Mouse (Mus musculus): ENCODE data around the gene Dclk3.

Dclk3 gene

DNA sequence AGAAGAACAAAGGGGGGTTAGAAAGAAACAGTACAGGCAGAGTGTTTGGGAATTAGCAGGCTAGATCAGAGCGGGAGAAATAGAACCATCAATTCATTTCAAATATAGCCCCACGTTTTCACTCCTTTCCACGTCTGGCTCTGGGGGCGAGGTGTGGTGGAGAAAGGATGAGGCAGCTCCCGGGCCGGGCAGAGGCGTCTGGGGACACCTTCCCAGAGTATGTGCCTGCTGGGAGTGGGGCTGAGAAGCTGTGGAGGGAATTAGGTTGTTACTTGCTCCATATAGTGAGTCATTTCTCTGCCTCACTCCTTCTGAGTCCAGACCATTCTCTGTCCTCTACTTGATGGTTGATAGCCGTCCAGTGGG is 938 bp downstream of the Dclk3 start:
- no peak for DNase-seq (ENCODE audit: low spot score)

DNA sequence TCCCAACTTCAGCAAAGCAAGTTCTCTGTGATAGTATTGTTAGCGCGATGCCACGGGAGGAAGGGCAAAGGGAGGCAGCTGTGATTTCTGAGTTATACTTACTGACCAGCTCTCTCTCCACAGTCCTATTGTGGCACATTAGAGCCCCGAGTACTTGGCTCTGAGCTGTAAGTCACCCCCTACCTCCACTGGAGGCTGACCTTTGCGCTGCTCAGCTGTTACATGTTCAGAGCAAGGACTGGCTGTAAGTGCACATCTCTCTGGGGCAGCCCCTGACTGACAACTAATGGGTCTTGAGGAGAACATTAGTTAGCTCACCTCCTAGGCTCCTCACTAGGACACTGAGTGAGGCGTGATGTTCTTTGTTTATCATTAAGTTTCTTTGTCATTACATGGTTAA is 1.6 kb downstream of the Dclk3 start:
- DNase-seq (ENCODE audit: low spot score): no peak

DNA sequence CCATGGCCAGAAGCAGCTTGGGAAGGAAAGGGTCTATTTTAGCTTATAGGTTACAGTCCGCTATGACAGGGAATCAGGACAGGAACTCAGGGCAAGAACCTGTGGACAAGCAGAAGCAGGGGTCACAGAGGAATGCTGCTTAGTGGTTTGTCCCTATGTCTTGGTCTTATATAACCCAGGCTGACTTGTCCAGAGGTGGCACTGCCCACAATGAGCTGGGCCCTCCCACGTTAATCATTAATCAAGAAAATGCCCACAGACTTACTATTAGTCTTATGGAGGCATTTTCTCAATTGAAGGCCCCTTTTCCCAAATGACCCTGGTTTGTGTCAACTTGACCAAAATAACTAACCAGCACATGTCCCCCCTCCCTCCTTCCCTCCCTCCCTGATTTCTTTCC is 2.3 kb downstream of the Dclk3 start:
- no peak for DNase-seq (ENCODE audit: low spot score)

DNA sequence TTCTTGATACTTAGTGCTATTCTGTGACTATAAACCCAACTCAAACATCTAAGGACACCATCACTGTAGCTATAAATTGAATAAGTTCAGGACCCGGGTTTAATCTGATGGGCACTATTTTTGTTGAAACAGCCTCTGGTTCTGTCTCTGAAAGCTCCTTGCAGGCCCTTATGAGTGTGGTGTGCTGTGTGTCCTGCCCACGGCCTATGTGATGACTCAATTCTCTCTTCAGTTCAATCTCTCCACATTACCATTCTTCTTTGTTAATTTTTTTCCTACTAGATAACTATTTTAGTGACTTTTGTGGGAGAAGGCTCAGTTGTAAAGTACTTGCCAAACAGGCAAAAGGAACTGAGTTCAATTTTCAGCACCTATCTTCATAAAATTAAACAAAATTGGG is 7.3 kb downstream of the Dclk3 start:
- DNase-seq (ENCODE audit: low spot score): no peak

DNA sequence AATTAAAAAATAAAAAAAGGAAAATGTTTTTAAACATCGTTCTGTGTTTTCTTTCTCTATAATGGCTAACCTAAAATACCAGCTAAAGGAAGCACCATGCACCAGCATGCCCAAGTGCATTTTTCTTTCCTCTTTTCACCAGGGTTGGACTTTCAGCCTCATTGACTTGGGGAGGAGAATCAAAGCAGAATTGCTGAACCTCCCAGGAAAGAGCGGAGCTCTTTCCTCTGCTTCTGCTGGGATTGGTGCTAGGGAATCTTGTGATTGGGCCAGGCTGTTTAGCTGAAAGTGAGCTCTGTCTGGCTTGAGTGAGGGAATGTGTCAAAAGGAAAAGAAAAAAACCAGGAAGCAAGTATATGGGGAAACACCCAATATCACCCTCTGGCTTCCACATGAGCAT is 10.1 kb downstream of the Dclk3 start:
- no peak for DNase-seq (ENCODE audit: low spot score)

DNA sequence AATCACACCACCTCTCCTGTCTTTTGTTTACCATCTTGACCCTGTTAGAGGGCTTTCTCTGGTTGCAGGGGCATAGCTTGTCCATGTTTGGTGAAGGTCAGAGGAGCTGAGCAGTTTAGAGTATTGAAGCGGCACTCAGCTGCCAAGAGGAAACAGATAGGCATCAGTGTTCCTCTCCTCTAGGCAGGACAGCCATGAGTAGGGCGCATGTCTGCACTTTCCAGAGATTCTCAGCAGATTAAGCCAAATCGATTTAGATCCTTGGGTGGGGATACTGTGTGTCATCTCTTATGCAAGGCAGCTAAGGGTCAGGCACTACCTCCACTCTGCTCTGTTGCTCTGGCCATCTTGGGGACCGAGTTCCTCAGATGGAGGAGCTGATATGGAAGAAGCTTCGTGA is 11.0 kb downstream of the Dclk3 start:
- no peak for DNase-seq (ENCODE audit: low spot score)

DNA sequence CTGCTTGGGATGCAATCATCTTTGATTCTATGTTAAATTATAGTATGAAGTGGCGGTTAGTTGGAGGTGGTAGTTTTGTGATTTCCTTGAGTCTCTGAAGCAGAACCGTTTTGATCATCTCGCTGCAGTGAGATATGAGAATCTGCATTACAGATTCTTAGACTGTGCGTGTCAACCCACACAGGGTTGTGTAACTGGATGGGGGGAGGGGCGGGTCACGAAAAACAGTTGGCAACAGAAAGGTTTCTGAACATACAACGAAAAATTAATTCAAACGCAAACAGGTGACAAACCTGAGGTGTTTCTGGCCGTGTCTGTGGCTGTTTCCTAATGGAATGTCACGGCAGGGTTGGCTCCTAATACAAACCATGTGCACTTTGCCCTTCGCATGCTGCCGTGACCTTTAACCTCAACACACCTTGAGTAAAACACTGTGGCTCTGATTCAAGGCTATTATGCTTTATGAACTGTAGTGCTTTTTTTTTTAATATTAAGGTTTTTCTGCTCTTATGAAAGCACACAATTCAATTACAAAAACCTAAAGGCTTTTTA is 12.0 kb downstream of the Dclk3 start:
- DNase-seq (ENCODE audit: low spot score): no peak

DNA sequence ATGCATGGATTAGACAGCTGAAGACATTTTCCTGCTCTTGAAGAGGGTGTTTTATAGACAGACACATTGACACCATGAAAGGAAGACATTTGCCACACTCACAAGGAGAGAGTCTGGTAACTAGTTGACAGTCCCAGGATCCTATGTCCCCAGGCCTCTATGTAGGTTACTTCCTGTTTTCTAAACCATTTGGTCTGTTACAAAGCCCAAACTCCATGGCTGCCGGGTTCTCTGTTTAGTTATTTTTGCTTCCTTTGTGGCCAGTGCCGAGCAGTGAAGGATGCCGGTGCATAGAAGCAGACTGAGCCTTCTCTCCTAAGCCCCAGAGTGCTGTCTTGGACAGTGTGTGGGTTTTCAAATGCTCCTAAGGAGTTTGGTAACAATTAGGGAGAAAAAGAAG is 15.0 kb downstream of the Dclk3 start:
- no peak for DNase-seq (ENCODE audit: low spot score)

DNA sequence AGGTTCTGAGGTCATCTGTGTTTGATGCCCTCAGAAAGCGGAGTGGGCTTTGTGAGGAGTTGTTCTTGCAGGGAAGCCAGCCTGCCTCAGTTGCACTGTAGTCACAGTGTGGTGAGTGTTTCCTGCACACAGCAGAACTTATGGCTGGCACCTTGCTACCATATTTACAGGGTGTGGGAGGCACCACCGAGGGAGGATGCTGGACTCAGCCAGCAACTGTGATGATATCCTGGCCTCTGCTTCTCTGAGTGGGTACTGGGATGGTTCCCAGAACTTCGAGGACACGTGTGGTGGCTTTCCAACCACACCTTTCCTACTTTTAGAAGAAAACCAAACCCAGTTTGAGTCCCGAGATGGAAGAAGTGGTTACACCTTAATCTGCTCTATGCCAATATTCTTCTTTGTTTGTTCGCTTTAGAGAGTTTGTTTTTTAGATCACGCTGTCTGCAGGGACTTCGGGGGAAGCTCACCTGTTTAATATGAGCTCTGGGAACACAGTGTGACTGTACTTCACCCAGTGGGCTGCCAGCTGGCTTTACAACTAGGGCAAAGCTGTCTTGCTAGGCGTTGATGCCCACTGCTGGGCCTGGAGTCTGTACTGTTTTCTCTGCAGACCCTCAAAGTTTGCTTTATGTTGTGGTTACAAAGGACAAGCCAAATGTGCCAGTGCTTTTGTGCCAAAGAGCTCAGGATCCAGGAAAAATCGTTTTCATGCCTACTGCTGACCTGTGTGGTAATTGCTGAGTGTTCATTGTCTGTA is 18.5 kb downstream of the Dclk3 start:
- DNase-seq (ENCODE audit: low spot score): no peak

DNA sequence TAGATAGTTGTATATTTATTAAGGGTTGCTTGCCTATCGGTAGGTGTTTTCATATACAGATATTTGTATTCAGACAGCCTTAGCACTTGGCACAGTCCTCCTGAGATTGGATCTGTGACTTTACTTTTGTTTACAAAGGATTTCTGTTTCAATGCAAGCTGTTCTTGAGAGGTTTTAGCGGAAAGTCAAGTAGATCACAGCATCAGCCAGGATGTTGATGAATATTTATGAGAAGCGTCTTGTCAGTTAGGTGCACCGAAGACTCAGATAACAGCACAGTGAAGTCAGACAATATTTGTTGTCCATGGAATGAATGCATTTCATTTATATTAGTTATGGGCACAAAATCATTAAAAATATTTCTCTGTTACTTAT is 19.0 kb downstream of the Dclk3 start:
- DNase-seq (ENCODE audit: low spot score): no peak

DNA sequence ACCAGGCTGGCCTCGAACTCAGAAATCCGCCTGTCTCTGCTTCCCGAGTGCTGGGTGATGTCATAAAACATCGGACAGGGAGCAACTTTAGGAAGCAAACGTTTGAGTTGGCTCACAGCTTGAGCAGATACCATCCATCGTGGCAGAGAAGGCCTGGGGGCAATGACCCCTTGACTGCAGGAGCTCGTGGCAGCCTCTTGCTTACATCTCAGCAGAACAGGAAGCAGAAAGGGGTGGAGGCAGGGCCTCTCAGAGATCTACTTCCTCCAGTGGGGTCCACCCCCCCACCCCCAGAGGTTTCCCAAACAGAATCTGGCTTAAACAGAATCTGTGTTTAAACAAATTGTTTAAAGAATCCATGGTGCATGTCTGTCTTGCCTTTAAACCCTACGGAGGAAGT is 20.6 kb downstream of the Dclk3 start:
- DNase-seq (ENCODE audit: low spot score): no peak

DNA sequence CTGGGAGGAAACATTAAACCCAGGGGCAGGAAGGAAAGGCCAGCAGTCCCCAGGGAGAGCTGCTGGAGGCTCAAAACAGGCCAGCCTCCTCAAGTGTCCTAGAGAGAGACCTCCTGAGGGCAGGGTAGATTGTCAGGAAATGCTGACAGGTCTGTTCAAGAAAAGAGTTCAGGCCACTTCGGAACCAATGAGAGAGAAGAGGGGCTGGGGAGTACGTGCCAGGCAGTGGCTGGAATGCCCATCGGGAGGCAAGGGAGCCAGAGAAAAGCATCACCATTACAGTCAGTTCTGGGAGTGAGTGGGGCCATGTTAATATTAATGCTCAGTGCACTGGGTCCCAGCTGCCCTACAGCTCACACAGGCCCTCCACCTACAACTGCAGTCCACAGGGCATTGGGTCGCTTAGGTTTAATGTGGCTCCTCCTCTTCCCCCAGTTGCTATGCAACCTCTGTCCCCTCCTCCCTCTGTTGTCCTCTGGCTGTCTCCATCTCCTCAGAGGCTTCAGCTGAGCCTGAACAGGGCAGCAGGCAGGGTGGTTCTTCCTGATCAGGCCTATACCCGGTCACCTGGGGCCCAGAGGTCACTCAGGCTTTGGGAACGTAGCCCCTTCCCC is 21.4 kb downstream of the Dclk3 start:
- no peak for DNase-seq (ENCODE audit: low spot score)

DNA sequence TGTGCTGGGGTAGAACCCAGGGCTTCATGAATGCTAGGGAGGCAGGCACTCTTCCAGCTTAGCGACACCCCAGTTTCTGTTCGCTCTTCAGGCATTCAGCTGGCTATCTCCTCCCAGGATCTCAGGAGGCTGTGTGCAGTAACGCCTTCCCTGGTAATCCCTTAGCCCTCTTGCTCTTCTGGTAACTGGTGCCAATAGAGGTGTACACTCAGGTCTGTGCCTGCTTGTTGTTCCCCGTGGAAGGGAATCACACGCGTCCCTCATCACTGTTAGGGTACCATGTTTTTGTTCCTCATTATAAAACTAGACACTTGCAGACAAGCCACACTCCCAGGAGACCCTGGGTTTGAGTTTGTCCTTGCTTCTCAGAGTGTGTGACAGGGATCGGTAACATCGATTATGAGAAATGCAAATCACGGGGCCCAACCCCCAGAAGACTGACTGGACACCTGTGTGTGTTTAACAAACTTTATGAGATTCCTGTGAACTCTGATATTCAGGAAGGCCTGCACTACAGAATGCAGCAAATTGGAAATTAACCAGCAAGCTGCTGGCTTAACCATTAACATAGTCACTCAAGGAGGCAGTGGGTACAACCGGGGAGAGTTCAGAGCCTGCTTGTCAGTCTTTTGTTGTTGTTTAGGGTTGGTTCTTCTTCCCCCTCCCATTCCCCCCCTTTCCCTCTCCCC is 22.7 kb downstream of the Dclk3 start:
- no peak for DNase-seq (ENCODE audit: low spot score)

DNA sequence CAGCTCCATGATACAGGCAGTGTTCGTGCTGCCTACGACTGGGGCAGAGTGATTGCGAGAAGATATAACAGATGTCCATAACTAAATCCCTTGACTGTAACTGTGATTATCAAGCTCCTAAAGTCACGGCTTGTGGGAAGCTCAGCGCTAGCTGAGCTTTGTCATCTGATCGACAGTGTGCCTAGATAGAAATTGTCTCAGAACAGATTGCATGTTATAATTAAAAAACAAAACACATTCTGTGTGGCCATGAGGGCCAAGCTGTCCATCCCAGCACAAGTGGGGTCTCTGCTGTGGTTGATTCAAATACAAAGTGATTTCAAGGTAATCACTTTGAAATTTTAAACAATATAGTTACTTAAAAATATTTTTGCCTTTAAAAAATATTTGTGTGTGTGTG is 26.8 kb downstream of the Dclk3 start:
- DNase-seq (ENCODE audit: low spot score): no peak

DNA sequence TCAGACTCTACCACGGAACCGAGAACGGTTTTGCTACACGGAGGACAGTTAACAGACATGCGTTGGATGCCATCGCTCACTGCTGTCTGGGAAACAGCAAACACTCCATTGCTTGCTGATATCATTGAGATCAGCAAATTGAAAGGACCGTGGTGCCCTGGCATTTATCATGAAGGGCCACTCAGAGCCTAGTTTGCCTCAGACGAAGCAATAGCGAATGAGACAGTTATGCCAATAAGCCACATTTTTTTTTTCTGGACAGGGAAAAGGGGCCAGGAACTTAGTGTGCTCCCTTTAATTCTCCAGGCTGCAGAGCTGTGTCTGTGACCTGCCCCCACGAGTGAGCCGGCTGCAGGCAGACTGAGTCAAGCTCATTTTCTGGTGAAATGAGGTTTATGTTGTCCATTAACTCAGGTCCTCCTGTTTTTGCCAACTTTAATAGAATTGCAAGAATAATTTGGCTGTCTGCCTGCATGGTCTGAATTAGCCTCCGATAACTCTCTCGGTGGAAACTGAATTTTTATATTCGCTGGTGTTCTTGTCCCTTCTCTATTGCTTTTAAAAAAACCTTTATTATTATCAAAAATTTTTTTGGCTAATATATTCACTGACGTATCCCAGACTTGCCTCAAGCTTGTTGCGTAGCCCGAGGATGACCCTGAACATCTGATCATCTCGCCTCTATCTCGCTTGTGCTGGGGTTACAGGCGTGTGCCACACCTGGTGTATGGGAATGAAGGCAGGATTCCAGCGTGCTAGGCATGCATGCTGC is 35.0 kb downstream of the Dclk3 start:
- DNase-seq (ENCODE audit: low spot score): no peak

DNA sequence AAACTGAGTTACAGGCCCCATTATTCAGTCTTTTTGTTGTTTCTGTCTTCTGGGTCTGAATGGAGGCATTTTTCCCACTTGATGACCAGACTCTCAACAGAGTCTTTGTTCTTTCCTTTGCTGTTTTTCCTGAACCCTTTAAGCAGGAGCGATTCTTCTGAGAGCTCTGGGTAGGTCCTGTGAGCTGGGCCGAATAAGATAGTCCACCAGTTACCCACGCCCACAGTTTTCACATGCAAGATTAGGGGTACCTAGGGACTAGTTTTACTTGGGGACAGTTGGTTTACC is 35.5 kb downstream of the Dclk3 start:
- DNase-seq (ENCODE audit: low spot score): no peak

DNA sequence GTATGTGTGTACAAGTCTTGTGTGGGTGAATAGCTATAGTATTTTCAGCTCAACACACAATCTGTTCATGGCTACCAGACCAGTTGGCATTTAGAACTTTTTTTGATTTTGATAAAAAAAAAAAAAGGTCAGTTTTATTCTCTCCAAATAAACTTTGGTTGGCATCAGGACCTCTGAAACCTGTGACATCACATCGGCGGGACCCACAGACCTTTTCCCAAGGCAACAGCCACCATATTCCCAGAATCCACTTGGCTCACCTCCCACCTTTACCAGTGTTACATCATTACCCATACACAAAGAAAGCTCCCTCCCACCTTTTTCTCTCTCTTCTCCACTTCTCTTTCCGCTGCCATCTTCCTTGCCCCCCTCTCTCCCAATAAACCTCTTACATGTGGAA is 36.4 kb downstream of the Dclk3 start:
- no peak for DNase-seq (ENCODE audit: low spot score)

DNA sequence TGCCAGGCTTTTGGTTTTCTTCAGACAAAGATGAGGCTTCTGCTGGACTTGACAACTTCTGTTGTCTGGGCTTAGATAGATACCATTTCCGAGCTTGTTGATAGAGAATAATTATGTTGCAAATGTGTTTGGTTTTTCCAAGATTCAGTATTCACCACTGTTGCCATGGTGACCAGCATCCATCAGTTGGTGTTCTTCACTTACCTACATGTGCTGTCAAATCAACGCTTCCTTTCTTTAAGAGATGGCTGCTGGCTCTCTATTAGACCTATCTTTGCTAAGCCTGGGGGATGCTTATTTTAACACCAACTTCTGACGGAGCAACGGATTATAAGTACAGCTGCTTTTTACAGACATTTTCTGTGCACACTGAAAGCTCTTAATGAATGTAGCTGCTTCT is 37.1 kb downstream of the Dclk3 start:
- no peak for DNase-seq (ENCODE audit: low spot score)

DNA sequence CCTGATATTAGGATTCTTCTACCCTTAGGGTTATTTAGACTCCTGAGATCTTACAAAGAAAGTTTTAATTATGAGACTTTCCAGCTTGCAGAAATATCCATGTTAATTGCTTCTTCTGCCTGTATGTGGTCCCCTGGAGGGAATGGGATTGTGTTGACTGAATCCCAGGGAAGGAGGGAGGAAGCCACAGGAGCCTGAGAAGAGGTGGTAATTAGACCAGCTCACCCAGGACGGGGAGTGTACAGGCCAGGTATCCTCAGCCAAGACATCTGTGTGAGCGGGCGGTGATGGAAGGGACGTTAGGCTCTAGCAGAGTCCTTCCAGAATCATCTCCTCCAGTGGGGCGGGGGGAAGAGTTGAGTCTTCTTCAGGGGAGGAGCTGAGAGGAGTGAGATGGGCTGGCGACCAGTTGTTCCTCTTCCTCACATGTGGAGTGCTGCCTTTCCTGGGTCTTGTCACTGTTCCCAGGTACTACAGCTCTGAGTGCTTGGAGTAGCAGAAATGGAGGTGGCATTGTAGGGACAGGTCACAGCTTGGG is 37.7 kb downstream of the Dclk3 start:
- no peak for DNase-seq (ENCODE audit: low spot score)

DNA sequence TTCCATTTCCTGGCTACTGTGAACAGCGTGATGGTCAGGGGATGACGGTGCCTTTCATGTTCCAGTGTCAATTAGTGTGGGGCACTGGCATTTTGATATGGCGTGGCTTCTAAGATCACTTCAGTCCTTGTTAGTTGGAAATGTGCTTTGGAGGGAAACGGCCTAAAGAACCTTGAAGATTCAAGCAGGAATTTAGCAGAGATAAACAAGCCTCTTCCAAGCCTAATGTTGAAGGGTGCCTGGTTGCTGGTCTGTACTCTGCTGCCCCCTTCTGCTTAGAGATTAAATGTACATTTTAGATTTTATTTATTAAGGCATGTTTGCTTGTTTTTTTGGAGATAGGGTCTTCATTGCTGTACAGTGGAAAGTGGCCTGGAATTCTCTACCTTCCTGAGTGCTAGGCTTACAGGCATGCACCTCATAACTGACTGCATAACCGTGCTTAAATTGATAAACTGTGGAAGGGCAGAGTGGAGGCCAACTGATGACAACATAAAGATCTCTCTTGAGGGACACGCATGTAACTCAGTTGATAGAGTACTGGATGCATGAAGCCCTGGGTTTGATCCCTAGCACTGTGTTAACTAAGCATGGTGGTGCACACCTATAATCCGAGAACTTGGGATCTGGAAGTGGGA is 40.1 kb downstream of the Dclk3 start:
- DNase-seq (ENCODE audit: low spot score): no peak

DNA sequence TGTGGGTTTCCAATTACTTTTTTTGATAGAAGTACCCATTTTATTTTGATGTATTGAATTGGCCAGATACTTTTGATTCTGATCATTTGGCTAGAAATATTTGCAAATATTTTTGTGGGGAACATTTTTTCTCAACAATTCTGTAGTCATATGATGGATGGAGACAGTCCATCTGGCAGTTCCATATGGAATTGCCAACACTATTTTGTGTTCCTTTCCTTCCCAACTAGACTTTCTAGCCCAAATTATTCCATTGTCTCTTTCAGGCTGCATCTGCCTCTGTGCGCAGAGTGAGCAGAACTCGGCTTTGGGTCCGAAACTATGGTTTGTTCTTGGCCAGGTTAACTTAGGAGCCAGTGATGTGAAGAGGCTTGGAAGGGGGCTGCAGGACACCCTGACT is 42.1 kb downstream of the Dclk3 start:
- no peak for DNase-seq (ENCODE audit: low spot score)

Data from ovary, postnatal 10 days (tissue).